ENCODE assay signal across 8 mouse cellular contexts in the genomic region with DNA sequence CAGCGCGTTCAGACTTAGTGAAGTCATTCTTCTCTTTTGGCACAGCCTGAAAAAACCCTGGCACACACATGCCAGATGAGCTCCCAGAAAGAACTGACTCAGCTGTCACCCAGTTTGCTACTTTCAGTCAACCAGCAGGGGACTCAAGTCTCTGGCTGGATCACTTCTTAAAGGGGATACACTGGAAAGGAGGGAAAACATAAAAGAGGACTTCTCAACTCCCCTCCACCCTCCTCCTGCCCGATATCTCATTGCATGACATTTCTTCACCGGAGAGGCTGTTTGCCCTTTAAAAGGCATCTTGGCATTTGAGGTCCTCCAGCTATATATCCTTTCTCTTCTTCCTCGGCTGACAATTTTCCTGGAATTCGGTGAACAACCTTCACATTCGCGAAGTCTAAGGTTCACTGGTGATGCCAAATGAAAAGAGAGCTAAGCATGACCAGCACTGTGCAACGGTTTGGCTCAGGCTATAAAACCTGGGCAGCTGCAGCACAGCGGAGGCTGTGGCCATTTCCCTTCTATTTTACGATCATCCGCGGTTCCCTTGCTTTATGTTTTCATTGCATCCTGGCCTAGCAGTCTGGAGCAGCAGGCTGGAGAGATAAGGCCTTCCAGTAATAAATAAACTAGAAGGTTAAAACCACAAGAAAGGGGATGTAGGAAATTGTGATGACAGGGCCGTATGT.
DNase-seq lines count a peak whose midpoint lies in the region; ATAC-seq and TF ChIP-seq lines count a peak whose summit lies in the region.

No protein-coding gene starts in this region.

- TF ChIP-seq CTCF in G1E (IDR thresholded peaks at IDR 0.05; ENCODE audit: low read depth, low read length) = no peak
- TF ChIP-seq CTCF in brain, embryonic 14.5 days (IDR thresholded peaks at IDR 0.05; ENCODE audit: borderline replicate concordance, extremely low read depth, insufficient read depth, insufficient read length) = no peak
- peak; percentile 27; the same call in 1 of the 2 replicates for TF ChIP-seq CTCF in hindbrain, postnatal 0 days (IDR thresholded peaks at IDR 0.05; ENCODE audit: low read depth)
- no peak for TF ChIP-seq CTCF in intestine, postnatal 0 days (IDR thresholded peaks at IDR 0.05; ENCODE audit: low read depth)

- H3K9ac ChIP-seq in hindbrain, embryonic 14.5 days = no peak overlapping the region
- H3K9ac ChIP-seq in hindbrain, embryonic 12.5 days = no peak overlapping the region
- no peak overlapping the region for H3K9ac ChIP-seq in hindbrain, postnatal 0 days (replicated peaks; ENCODE audit: low read length)
- H3K9ac ChIP-seq in intestine, postnatal 0 days (ENCODE audit: low read depth, low read length) = no peak overlapping the region

- peaks cover 5% of the 10 kb centered on the region; the same call in 1 of the 2 replicates for H3K4me1 ChIP-seq in hindbrain, embryonic 14.5 days (replicated peaks; ENCODE audit: control insufficient read depth, insufficient read depth, low read length)
- H3K4me1 ChIP-seq in hindbrain, embryonic 12.5 days = no peaks in the 10 kb centered on the region
- H3K4me1 ChIP-seq in G1E (ENCODE audit: insufficient read depth, low read depth, low read length) = peaks cover 26% of the 10 kb centered on the region
- H3K4me1 ChIP-seq in hindbrain, postnatal 0 days (ENCODE audit: insufficient read depth, low read length) = no peaks in the 10 kb centered on the region; the same call in 1 of the 2 replicates
- H3K4me1 ChIP-seq in intestine, postnatal 0 days (replicated peaks; ENCODE audit: control insufficient read depth, insufficient read depth, low read length) = no peaks in the 10 kb centered on the region

- no peaks in the 10 kb centered on the region for H3K27me3 ChIP-seq in hindbrain, embryonic 14.5 days (ENCODE audit: control insufficient read depth, insufficient read depth, low read length)
- H3K27me3 ChIP-seq in hindbrain, embryonic 12.5 days = no peaks in the 10 kb centered on the region
- no peaks in the 10 kb centered on the region for H3K27me3 ChIP-seq in G1E (ENCODE audit: insufficient read depth, low read length)
- no peaks in the 10 kb centered on the region for H3K27me3 ChIP-seq in hindbrain, postnatal 0 days (ENCODE audit: insufficient read depth, low read length)
- no peaks in the 10 kb centered on the region for H3K27me3 ChIP-seq in myocyte (ENCODE audit: control insufficient read depth, insufficient read depth, insufficient read length)
- H3K27me3 ChIP-seq in intestine, postnatal 0 days (replicated peaks; ENCODE audit: control insufficient read depth, insufficient read depth, low read length) = no peaks in the 10 kb centered on the region

- H3K4me3 ChIP-seq in hindbrain, embryonic 14.5 days (replicated peaks; ENCODE audit: low read length) = no peak overlapping the region
- H3K4me3 ChIP-seq in hindbrain, embryonic 12.5 days = no peak overlapping the region
- H3K4me3 ChIP-seq in G1E (ENCODE audit: low read depth, low read length) = peak overlapping the region; percentile 52; the same call in 1 of the 2 replicates
- H3K4me3 ChIP-seq in hindbrain, postnatal 0 days (ENCODE audit: low read length) = no peak overlapping the region
- H3K4me3 ChIP-seq in myocyte = no peak overlapping the region
- no peak overlapping the region for H3K4me3 ChIP-seq in intestine, postnatal 0 days (ENCODE audit: low read depth, low read length)

- no peaks in the 10 kb centered on the region for H3K79me2 ChIP-seq in myocyte (ENCODE audit: control insufficient read depth, insufficient read depth)

- ATAC-seq in hindbrain, embryonic 14.5 days (ENCODE audit: low FRiP score) = peak; percentile 40; the same call in 1 of the 2 replicates
- no peak for ATAC-seq in hindbrain, embryonic 12.5 days (ENCODE audit: low FRiP score)
- ATAC-seq in G1E (ENCODE audit: extremely low read depth, insufficient number of reproducible peaks, low FRiP score, poor library complexity, severe bottlenecking) = peak; percentile 92
- ATAC-seq in hindbrain, postnatal 0 days = peak; percentile 70
- no peak for ATAC-seq in intestine, postnatal 0 days

- H3K9me3 ChIP-seq in hindbrain, embryonic 14.5 days (ENCODE audit: control insufficient read depth, low read length) = no peaks in the 10 kb centered on the region
- H3K9me3 ChIP-seq in hindbrain, embryonic 12.5 days (replicated peaks) = no peaks in the 10 kb centered on the region
- H3K9me3 ChIP-seq in G1E (replicated peaks) = no peaks in the 10 kb centered on the region
- H3K9me3 ChIP-seq in hindbrain, postnatal 0 days (ENCODE audit: low read length) = no peaks in the 10 kb centered on the region
- no peaks in the 10 kb centered on the region for H3K9me3 ChIP-seq in intestine, postnatal 0 days (ENCODE audit: control insufficient read depth)

- no peak for DNase-seq in hindbrain, embryonic 14.5 days (ENCODE audit: low spot score)
- DNase-seq in G1E (ENCODE audit: low spot score) (peak; percentile 16), MN1 (ENCODE audit: low spot score) (no peak)
- DNase-seq in brain, embryonic 14.5 days (ENCODE audit: low read depth) = peak; percentile 70
- peak; percentile 59 for DNase-seq in hindbrain, postnatal 0 days (ENCODE audit: low spot score)

- H3K36me3 ChIP-seq in hindbrain, embryonic 14.5 days (replicated peaks; ENCODE audit: control insufficient read depth, insufficient read depth) = no peaks in the 10 kb centered on the region
- no peaks in the 10 kb centered on the region for H3K36me3 ChIP-seq in hindbrain, embryonic 12.5 days
- H3K36me3 ChIP-seq in G1E (replicated peaks) (no peaks in the 10 kb centered on the region), myocyte (ENCODE audit: control insufficient read depth, insufficient read depth) (no peaks in the 10 kb centered on the region)
- H3K36me3 ChIP-seq in hindbrain, postnatal 0 days (ENCODE audit: insufficient read depth, low read length) = no peaks in the 10 kb centered on the region
- no peaks in the 10 kb centered on the region for H3K36me3 ChIP-seq in intestine, postnatal 0 days (ENCODE audit: control insufficient read depth, insufficient read depth)

- WGBS in hindbrain, embryonic 14.5 days = 73% methylated on average over 14 of the region's 14 CpGs
- 79% methylated on average over 14 of the region's 14 CpGs for WGBS in hindbrain, embryonic 12.5 days
- WGBS in hindbrain, postnatal 0 days = 57% methylated on average over 14 of the region's 14 CpGs
- WGBS in intestine, postnatal 0 days = 59% methylated on average over 14 of the region's 14 CpGs

- no peak for TF ChIP-seq POLR2A in brain, embryonic 14.5 days (IDR thresholded peaks at IDR 0.05; ENCODE audit: borderline replicate concordance, extremely low read depth, insufficient read depth, insufficient read length, poor library complexity, severe bottlenecking)
- TF ChIP-seq POLR2A in myocyte (IDR thresholded peaks at IDR 0.05; ENCODE audit: insufficient read length, low read depth) = no peak

- no peak overlapping the region for H3ac ChIP-seq in myocyte (ENCODE audit: control insufficient read depth, insufficient read length)

- H3K27ac ChIP-seq in hindbrain, embryonic 14.5 days = no peak overlapping the region
- no peak overlapping the region for H3K27ac ChIP-seq in hindbrain, embryonic 12.5 days
- H3K27ac ChIP-seq in hindbrain, postnatal 0 days = peak overlapping the region; percentile 3; the same call in 1 of the 2 replicates
- no peak overlapping the region for H3K27ac ChIP-seq in intestine, postnatal 0 days (ENCODE audit: low read depth, low read length)

- no peak overlapping the region for H3K4me2 ChIP-seq in hindbrain, embryonic 14.5 days (replicated peaks)
- H3K4me2 ChIP-seq in hindbrain, embryonic 12.5 days (replicated peaks) = no peak overlapping the region
- no peak overlapping the region for H3K4me2 ChIP-seq in hindbrain, postnatal 0 days (ENCODE audit: low read depth, low read length)
- H3K4me2 ChIP-seq in myocyte (ENCODE audit: low read depth) = peak overlapping the region; percentile 55
- H3K4me2 ChIP-seq in intestine, postnatal 0 days (replicated peaks; ENCODE audit: low read depth) = no peak overlapping the region

TF ChIP-seq in myocyte, 11 proteins besides CTCF, POLR2A, EP300 and RAD21:
- no peak for TF ChIP-seq REST (IDR thresholded peaks at IDR 0.05; ENCODE audit: insufficient read depth, insufficient read length)
- no peak for TF ChIP-seq POLR2AphosphoS2 (IDR thresholded peaks at IDR 0.05; ENCODE audit: insufficient read length, low read depth)
- TF ChIP-seq E2F4 (IDR thresholded peaks at IDR 0.05; ENCODE audit: insufficient read depth) = no peak
- TF ChIP-seq TCF3 (IDR thresholded peaks at IDR 0.05; ENCODE audit: insufficient read length, low read depth) = no peak
- TF ChIP-seq USF1 (IDR thresholded peaks at IDR 0.05; ENCODE audit: low read depth) = no peak
- no peak for TF ChIP-seq MAX (IDR thresholded peaks at IDR 0.05; ENCODE audit: low read depth)
- no peak for TF ChIP-seq MYOD1 (IDR thresholded peaks at IDR 0.05; ENCODE audit: control insufficient read depth in 1 of 3, insufficient read length in 2 of 3, low read depth in 2 of 3)
- no peak for TF ChIP-seq MYOG (IDR thresholded peaks at IDR 0.05; ENCODE audit: control insufficient read depth in 1 of 3, insufficient read depth in 1 of 3, insufficient read length in 2 of 3, low read depth in 2 of 3)
- no peak for TF ChIP-seq TCF12 (IDR thresholded peaks at IDR 0.05; ENCODE audit: insufficient read depth, poor library complexity, severe bottlenecking)
- no peak for TF ChIP-seq SRF (IDR thresholded peaks at IDR 0.05; ENCODE audit: control insufficient read depth, insufficient read length, low read depth)
- no peak for TF ChIP-seq CEBPB (IDR thresholded peaks at IDR 0.05; ENCODE audit: insufficient read depth, poor library complexity, severe bottlenecking)

Comparison
In these comparisons a context has a peak if more than half of its experiments do, and no peak if none do; other contexts are left out.
1. ATAC-seq: peak in hindbrain, embryonic 14.5 days (single experiment), G1E (single experiment) and hindbrain, postnatal 0 days (single experiment); none in hindbrain, embryonic 12.5 days (single experiment) and intestine, postnatal 0 days (single experiment).
2. DNase-seq: peak in G1E (single experiment), brain, embryonic 14.5 days (single experiment) and hindbrain, postnatal 0 days (single experiment); none in hindbrain, embryonic 14.5 days (single experiment) and MN1 (single experiment).